Mouse (Mus musculus): ENCODE measurements at regions not wholly inside any gene's neighbourhood (a gene's known extent, or its start where the extent isn't known, plus 50 kb on each side); places are given as distances from the start of the nearest gene placed in this dataset.

- Histone ChIP-seq H3K36me3 (no peaks in the 10 kb centered on the region), H3K4me1 (peaks cover 45% of the 10 kb centered on the region), H3K4me3 (no peak overlapping the region), H3K9me3 (no peaks in the 10 kb centered on the region; the same call in 1 of the 2 replicates), H3K27ac (no peak overlapping the region), H3K27me3 (no peaks in the 10 kb centered on the region), H3K4me2 (replicated peaks) (no peak overlapping the region), H3K9ac (no peak overlapping the region)
- ATAC-seq (ENCODE audit: low FRiP score, low read depth), result no peak
- WGBS, result 56% methylated on average over 13 of the region's 13 CpGs
Observed at GRCm38 (mm10) chr10:117551234-117552048, 77.9 kb upstream of the Cpm start.

- H3K4me2 ChIP-seq (replicated peaks), result no peak overlapping the region
- no peaks in the 10 kb centered on the region; the same call in 1 of the 2 replicates for H3K9me3 ChIP-seq
- H3K4me1 ChIP-seq, result peaks cover 33% of the 10 kb centered on the region
- no peak overlapping the region for H3K9ac ChIP-seq
- WGBS, result 92% methylated on average over 16 of the region's 16 CpGs
- H3K36me3 ChIP-seq, result no peaks in the 10 kb centered on the region
- no peak overlapping the region for H3K27ac ChIP-seq
- no peak overlapping the region for H3K4me3 ChIP-seq
- no peak for ATAC-seq (ENCODE audit: low FRiP score, low read depth)
- H3K27me3 ChIP-seq, result no peaks in the 10 kb centered on the region
Observed at GRCm38 (mm10) chr10:117549854-117550605, 79.3 kb upstream of the Cpm start.

- H3K27me3 ChIP-seq, result no peaks in the 10 kb centered on the region
- H3K4me2 ChIP-seq (replicated peaks), result no peak overlapping the region
- H3K9ac ChIP-seq, result no peak overlapping the region
- 91% methylated on average over 4 of the region's 4 CpGs for WGBS
- no peak overlapping the region for H3K27ac ChIP-seq
- no peak overlapping the region for H3K4me3 ChIP-seq
- peaks cover 31% of the 10 kb centered on the region for H3K4me1 ChIP-seq
- no peaks in the 10 kb centered on the region; the same call in 1 of the 2 replicates for H3K9me3 ChIP-seq
- H3K36me3 ChIP-seq, result no peaks in the 10 kb centered on the region
- ATAC-seq (ENCODE audit: low FRiP score, low read depth), result no peak
Observed at GRCm38 (mm10) chr10:117549506-117549830, 79.8 kb upstream of the Cpm start.

GRCm38 (mm10) chr10:117548775-117549505 is 80.4 kb upstream of the Cpm start:
- Histone ChIP-seq H3K9me3 (no peaks in the 10 kb centered on the region; the same call in 1 of the 2 replicates), H3K27me3 (no peaks in the 10 kb centered on the region), H3K4me2 (replicated peaks) (no peak overlapping the region), H3K9ac (no peak overlapping the region), H3K4me1 (peaks cover 35% of the 10 kb centered on the region), H3K27ac (no peak overlapping the region), H3K36me3 (no peaks in the 10 kb centered on the region), H3K4me3 (no peak overlapping the region)
- 91% methylated on average over 23 of the region's 23 CpGs for WGBS
- ATAC-seq (ENCODE audit: low FRiP score, low read depth), result no peak

GRCm38 (mm10) chr10:117548262-117548661 is 81.0 kb upstream of the Cpm start:
- no peak for ATAC-seq (ENCODE audit: low FRiP score, low read depth)
- Histone ChIP-seq H3K4me1 (peaks cover 37% of the 10 kb centered on the region), H3K9ac (no peak overlapping the region), H3K9me3 (no peaks in the 10 kb centered on the region; the same call in 1 of the 2 replicates), H3K36me3 (no peaks in the 10 kb centered on the region), H3K4me3 (no peak overlapping the region), H3K27ac (no peak overlapping the region), H3K4me2 (replicated peaks) (no peak overlapping the region), H3K27me3 (no peaks in the 10 kb centered on the region)
- 97% methylated on average over 4 of the region's 4 CpGs for WGBS

- no peak for ATAC-seq (ENCODE audit: low FRiP score, low read depth)
- Histone ChIP-seq H3K4me1 (peaks cover 29% of the 10 kb centered on the region), H3K27me3 (no peaks in the 10 kb centered on the region), H3K9ac (no peak overlapping the region), H3K4me2 (replicated peaks) (no peak overlapping the region), H3K4me3 (no peak overlapping the region), H3K27ac (no peak overlapping the region), H3K36me3 (no peaks in the 10 kb centered on the region), H3K9me3 (no peaks in the 10 kb centered on the region; the same call in 1 of the 2 replicates)
- WGBS, result 27% methylated on average over 6 of the region's 6 CpGs
Observed at GRCm38 (mm10) chr10:117547275-117547674, 82.0 kb upstream of the Cpm start.

- Histone ChIP-seq H3K4me1 (peaks cover 23% of the 10 kb centered on the region), H3K4me2 (replicated peaks) (no peak overlapping the region), H3K36me3 (no peaks in the 10 kb centered on the region), H3K27ac (no peak overlapping the region), H3K9ac (no peak overlapping the region), H3K27me3 (no peaks in the 10 kb centered on the region), H3K9me3 (no peaks in the 10 kb centered on the region; the same call in 1 of the 2 replicates), H3K4me3 (no peak overlapping the region)
- WGBS, result 85% methylated on average over 5 of the region's 5 CpGs
- no peak for ATAC-seq (ENCODE audit: low FRiP score, low read depth)
Observed at GRCm38 (mm10) chr10:117545842-117546631, 83.3 kb upstream of the Cpm start.

- no peaks in the 10 kb centered on the region for H3K36me3 ChIP-seq
- no peak overlapping the region for H3K27ac ChIP-seq
- no peaks in the 10 kb centered on the region for H3K9me3 ChIP-seq
- WGBS, result 58% methylated on average over 15 of the region's 15 CpGs
- 0 out of 2 replicates have a peak overlapping the region, but pooled peaks have one; percentile 15 for H3K9ac ChIP-seq
- ATAC-seq (ENCODE audit: low FRiP score, low read depth), result peak; percentile 62; the same call in 1 of the 2 replicates
- H3K27me3 ChIP-seq, result no peaks in the 10 kb centered on the region
- peaks cover 23% of the 10 kb centered on the region for H3K4me1 ChIP-seq
- H3K4me2 ChIP-seq (replicated peaks), result 0 out of 2 replicates have a peak overlapping the region, but pooled peaks have one; percentile 17
- no peak overlapping the region for H3K4me3 ChIP-seq
Observed at GRCm38 (mm10) chr10:117544680-117545546, 84.4 kb upstream of the Cpm start.

- ATAC-seq (ENCODE audit: low FRiP score, low read depth), result no peak
- Histone ChIP-seq H3K27ac (no peak overlapping the region), H3K4me1 (peaks cover 23% of the 10 kb centered on the region), H3K4me3 (no peak overlapping the region), H3K4me2 (replicated peaks) (0 out of 2 replicates have a peak overlapping the region, but pooled peaks have one; percentile 17), H3K9me3 (no peaks in the 10 kb centered on the region), H3K27me3 (no peaks in the 10 kb centered on the region), H3K36me3 (no peaks in the 10 kb centered on the region), H3K9ac (0 out of 2 replicates have a peak overlapping the region, but pooled peaks have one; percentile 15)
- WGBS, result 64% methylated on average over 13 of the region's 13 CpGs
Observed at GRCm38 (mm10) chr10:117543995-117544679, 85.2 kb upstream of the Cpm start.

GRCm38 (mm10) chr10:117543696-117543950 is 85.7 kb upstream of the Cpm start:
- Histone ChIP-seq H3K27ac (no peak overlapping the region), H3K4me1 (peaks cover 23% of the 10 kb centered on the region), H3K9ac (no peak overlapping the region), H3K9me3 (no peaks in the 10 kb centered on the region), H3K36me3 (no peaks in the 10 kb centered on the region), H3K27me3 (no peaks in the 10 kb centered on the region), H3K4me2 (replicated peaks) (no peak overlapping the region), H3K4me3 (no peak overlapping the region)
- 52% methylated on average over 6 of the region's 6 CpGs for WGBS
- ATAC-seq (ENCODE audit: low FRiP score, low read depth), result no peak
